Mouse (Mus musculus) embryonic facial prominence, embryonic 15.5 days (tissue): ENCODE data around the gene Smox. TPM values are rescaled to one million over a fixed set of nuclear protein-coding genes. Genes with fewer than 3 reads are reported as not detected.

ENCODE experiments used
- ATAC-seq: fragments of 200-750 bp; cut with Nextera tagmentation; 2 replicates; pipeline ENCODE4 v1.8.0; 2017; ENCODE audit warnings: low read depth, moderate TSS enrichment; ENCODE audit not compliant: insufficient number of reproducible peaks, low FRiP score, low TSS enrichment
- H3K27ac ChIP-seq: fragments of 300-500 bp; sonication (generic); replicated peaks from 2 replicates; pipeline ENCODE4 v1.5.1; 2015; ENCODE audit warnings: mild to moderate bottlenecking, inconsistent platforms
- H3K27me3 ChIP-seq: fragments of 300-500 bp; sonication (generic); 2 replicates; pipeline ENCODE4 v1.6.1; 2015; ENCODE audit warnings: inconsistent platforms
- H3K36me3 ChIP-seq: fragments of 300-500 bp; sonication (generic); 2 replicates; pipeline ENCODE4 v1.6.1; 2015; ENCODE audit warnings: mild to moderate bottlenecking, inconsistent platforms
- H3K4me1 ChIP-seq: fragments of 300-500 bp; sonication (generic); 2 replicates; pipeline ENCODE4 v1.6.1; 2015; ENCODE audit warnings: inconsistent platforms
- H3K4me2 ChIP-seq: fragments of 300-500 bp; sonication (generic); replicated peaks from 2 replicates; pipeline ENCODE4 v1.6.1; 2015; ENCODE audit warnings: mild to moderate bottlenecking, inconsistent platforms
- H3K4me3 ChIP-seq: fragments of 300-500 bp; sonication (generic); replicated peaks from 2 replicates; pipeline ENCODE4 v1.5.1; 2015; ENCODE audit warnings: mild to moderate bottlenecking, inconsistent platforms
- H3K9ac ChIP-seq: fragments of 300-500 bp; sonication (generic); 2 replicates; pipeline ENCODE4 v1.6.1; 2015; ENCODE audit warnings: inconsistent platforms
- H3K9me3 ChIP-seq: fragments of 300-500 bp; sonication (generic); replicated peaks from 2 replicates; pipeline ENCODE4 v1.6.1; 2016; ENCODE audit warnings: inconsistent platforms
- WGBS: fragments of 180-500 bp; shearing (Covaris S2); methylation state at CpG from one replicate; pipeline ENCODE4 v1.1.7; 2015; 5-methylcytosine and 5-hydroxymethylcytosine counted together
- polyA plus RNA-seq: library from polyadenylated mRNA; unstranded; fragments of >200 nt; fragmentation: Nextera tagmentation; extraction: Ambion mirVana; gene quantifications from 2 replicates; pipeline ENCODE4 v1.2.1, GENCODE M21; 2015

The Smox gene
- polyA plus RNA-seq: 59.9 and 62.6 TPM in 2 replicates

DNA sequence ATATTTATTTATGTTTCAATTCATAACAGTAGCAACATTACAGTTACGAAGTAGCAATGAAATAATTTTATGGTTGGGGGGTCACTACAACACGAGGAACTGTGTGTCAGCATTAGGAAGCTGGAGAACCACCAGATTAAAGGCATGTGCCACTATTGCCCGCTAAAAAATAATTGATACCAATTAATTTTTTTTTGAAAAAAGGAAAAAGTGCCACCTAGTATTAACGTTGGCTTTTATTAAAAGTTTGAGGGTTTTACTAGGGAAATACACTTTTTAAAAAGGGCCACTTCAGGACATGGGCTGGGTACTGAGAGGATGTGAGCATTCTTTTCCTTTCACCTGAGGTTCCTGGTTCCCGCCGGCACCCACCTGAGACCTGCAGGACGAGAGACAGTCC is at the start of gene Smox:
Gene Smox (plus strand): TSS at position 301 of the 400 bp plus-strand sequence.
- H3K4me3 ChIP-seq: peak within 1 kb of the TSS; percentile 94
- no peak for ATAC-seq

DNA sequence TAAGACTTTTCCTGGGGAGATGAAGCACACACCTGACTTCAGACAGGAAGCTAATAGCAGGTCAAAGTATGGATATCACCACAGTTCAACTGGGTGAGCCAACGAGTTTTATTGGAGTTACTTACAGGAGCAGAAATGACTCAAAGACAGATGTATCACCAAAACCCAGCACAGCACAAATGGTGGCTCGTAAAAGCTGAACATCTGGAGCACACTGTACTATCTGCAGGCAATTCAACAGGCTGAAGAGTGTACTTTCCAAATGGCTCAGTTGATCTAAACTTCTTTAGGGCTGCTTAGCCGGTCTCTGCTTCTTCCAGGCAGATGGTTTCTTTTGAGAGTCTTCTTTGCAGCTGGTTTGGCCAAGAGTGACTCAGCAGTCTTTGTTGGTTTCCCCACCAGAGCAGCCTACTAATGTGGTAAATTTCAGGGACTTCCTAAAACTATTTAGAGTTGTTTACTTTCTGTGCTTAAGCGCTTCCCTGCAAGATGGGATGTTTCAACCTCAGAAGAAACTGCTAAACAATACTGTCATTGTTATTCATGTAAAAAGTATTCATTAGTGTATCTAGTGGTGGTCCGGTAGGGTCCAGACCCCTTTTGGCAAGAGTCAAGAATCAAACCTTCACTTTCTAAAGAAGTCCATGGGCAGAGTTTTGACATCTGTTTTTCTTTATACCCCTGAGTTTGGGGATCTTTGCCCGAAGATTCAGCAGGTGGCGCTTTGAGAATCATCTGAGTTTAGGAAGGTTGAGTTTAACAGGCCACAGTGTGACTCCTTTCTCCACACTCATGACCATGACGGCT is 48.0 kb upstream of the Smox start:
- H3K4me2 ChIP-seq: no peak overlapping the region
- H3K9ac ChIP-seq: no peak overlapping the region
- ATAC-seq: no peak
- H3K36me3 ChIP-seq: no peaks in the 10 kb centered on the region
- WGBS: 52% methylated on average over 8 of the region's 8 CpGs
- no peak overlapping the region for H3K4me3 ChIP-seq
- H3K27ac ChIP-seq: no peak overlapping the region
- no peaks in the 10 kb centered on the region for H3K9me3 ChIP-seq
- no peaks in the 10 kb centered on the region for H3K27me3 ChIP-seq
- 0 out of 2 replicates have a peak, but pooled peaks cover 6% of the 10 kb centered on the region for H3K4me1 ChIP-seq

More for the DNA sequence above, at the start of gene Smox:
- peak within 1 kb of the TSS; percentile 87 for H3K27ac ChIP-seq
- no peaks in the 10 kb centered on the region for H3K36me3 ChIP-seq
- 19% methylated on average over 7 of the region's 7 CpGs for WGBS
- no peaks in the 10 kb centered on the region for H3K27me3 ChIP-seq
- H3K4me1 ChIP-seq: peaks cover 30% of the 10 kb centered on the region
- no peaks in the 10 kb centered on the region for H3K9me3 ChIP-seq
- H3K4me2 ChIP-seq: peak within 1 kb of the TSS; percentile 95
- peak within 1 kb of the TSS; percentile 84 for H3K9ac ChIP-seq

DNA sequence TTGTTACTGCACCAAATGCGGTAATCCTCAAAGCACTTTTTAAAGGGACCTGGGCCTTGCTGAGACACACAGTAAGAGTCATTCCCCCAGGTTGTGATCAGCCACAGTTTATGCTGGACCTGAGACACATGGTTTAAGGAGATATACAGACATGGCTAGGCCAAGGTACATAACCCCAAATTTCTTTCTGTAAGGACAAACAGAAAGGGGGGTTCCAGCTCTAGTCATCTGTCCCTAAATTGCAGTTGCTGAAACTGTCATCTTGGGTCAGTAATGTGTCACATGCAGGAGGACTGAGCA is 47.5 kb upstream of the Smox start:
- Histone ChIP-seq H3K27ac (no peak overlapping the region), H3K36me3 (no peaks in the 10 kb centered on the region), H3K4me3 (no peak overlapping the region), H3K9me3 (no peaks in the 10 kb centered on the region), H3K4me2 (no peak overlapping the region), H3K27me3 (no peaks in the 10 kb centered on the region), H3K4me1 (0 out of 2 replicates have a peak, but pooled peaks cover 6% of the 10 kb centered on the region), H3K9ac (no peak overlapping the region)
- 45% methylated on average over 1 of the region's 1 CpGs for WGBS
- ATAC-seq: no peak

DNA sequence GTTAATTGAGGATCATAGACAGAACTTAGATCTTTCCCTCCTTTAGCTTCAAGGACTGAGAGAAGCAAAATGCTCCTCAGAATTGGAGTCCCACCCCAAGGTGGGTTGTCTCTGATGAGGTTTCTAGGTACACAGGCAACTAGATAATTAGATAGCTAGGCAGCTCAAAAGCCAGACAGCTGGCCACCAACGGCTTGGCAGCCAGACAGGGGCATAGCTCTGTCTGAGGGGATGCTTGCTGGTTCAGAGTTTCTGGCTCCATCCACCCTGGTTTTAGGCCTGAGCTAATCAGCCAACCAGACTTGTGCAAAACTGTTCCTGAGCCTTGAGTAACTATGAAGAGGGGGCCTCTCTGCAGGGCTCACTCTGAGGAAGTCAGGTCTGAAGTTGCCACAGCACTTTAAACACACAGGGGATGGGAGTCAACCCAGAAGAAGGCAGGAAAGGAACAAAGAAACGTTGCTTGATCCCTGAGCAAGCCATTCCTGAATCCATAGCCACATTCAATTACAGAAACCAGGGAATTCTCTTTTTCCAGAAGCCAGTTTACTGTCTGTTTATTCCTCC is 44.8 kb upstream of the Smox start:
- no peak for ATAC-seq
- H3K9me3 ChIP-seq: no peaks in the 10 kb centered on the region
- H3K27me3 ChIP-seq: no peaks in the 10 kb centered on the region
- H3K9ac ChIP-seq: no peak overlapping the region
- no peak overlapping the region for H3K4me2 ChIP-seq
- H3K36me3 ChIP-seq: no peaks in the 10 kb centered on the region
- 58% methylated on average over 2 of the region's 2 CpGs for WGBS
- no peak overlapping the region for H3K4me3 ChIP-seq
- no peak overlapping the region for H3K27ac ChIP-seq
- 0 out of 2 replicates have a peak, but pooled peaks cover 6% of the 10 kb centered on the region for H3K4me1 ChIP-seq

DNA sequence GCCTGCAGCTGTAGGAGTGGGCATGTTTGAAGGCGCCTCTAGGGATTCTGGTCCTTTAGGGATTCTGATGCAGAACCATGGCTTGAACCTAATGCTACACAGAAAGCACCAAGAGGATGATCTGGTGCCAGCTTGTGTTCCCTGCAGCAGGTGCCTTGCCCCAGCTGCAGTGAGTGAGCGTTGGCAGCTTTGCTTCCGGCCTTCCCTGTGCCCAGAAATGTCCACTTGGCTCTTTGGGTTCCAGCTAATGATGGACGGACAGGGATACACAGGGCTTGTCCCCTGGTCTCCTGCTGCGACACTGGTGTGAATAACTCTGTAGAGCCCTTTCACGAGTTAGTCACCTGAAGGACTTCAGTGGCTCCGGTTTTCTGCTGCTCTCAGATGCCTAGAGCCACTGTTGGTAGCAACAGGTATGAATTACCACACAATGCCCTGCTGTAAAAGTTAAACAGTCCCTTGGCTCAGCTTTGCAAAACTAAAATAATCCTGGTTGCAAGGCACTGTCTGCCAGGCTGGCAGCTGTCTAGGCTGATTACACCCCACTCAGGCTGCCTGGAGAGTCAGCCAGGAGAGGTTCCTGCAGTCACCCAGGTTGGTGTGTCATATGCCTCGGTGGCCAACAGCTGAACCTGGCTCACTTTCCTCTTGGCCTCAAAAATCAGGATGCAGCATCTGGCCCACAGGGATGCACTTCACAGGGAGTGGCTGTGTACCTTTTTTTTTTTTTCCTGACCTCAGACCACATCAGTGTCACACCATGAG is 43.5 kb upstream of the Smox start:
- Histone ChIP-seq H3K4me3 (no peak overlapping the region), H3K9ac (no peak overlapping the region), H3K4me1 (0 out of 2 replicates have a peak, but pooled peaks cover 6% of the 10 kb centered on the region), H3K27me3 (no peaks in the 10 kb centered on the region), H3K36me3 (no peaks in the 10 kb centered on the region), H3K9me3 (no peaks in the 10 kb centered on the region), H3K27ac (no peak overlapping the region), H3K4me2 (no peak overlapping the region)
- no peak for ATAC-seq
- 75% methylated on average over 8 of the region's 8 CpGs for WGBS

DNA sequence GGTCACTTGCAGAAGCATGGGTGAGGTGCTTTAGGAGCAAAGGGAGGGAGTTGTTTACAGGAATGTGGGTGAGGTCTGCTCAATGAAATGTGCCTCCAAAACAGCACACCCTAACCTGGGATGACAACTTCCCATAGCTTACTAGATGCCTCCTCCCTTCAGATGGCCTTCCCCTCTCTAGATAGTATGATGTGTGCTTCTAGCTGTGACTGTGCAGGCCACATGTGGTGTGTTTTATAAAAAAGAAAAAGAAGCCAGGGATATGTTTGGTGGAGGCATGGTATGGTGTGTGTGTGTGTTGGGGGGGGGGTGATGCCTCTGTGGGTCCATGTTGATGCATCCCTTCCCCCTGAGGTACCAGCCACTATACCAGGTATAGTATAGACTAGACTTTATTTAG is 42.9 kb upstream of the Smox start:
- no peaks in the 10 kb centered on the region for H3K36me3 ChIP-seq
- ATAC-seq: no peak
- no peaks in the 10 kb centered on the region for H3K27me3 ChIP-seq
- no peak overlapping the region for H3K4me3 ChIP-seq
- H3K27ac ChIP-seq: no peak overlapping the region
- H3K9me3 ChIP-seq: no peaks in the 10 kb centered on the region
- H3K4me1 ChIP-seq: 0 out of 2 replicates have a peak, but pooled peaks cover 6% of the 10 kb centered on the region
- no peak overlapping the region for H3K9ac ChIP-seq
- no peak overlapping the region for H3K4me2 ChIP-seq

DNA sequence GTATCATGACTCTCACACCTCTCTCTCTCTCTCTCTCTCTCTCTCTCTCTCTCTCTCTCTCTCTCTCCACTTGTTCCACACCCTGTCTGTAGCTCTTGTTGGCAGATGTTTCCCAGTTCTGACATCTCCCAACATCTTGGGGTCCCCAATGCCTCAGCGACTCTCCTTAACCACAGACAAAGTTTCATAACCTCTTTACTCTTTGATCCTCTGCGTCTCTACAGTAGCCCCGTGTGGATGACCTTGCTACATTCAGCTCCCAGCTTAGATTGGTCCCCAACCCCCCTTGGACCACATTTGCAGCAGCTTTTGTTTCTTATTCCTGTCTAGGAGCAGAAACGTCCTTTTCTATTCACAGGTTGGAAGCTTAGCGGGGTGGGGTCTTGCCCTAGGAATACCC is 41.6 kb upstream of the Smox start:
- Histone ChIP-seq H3K27ac (no peak overlapping the region), H3K4me2 (no peak overlapping the region), H3K4me1 (0 out of 2 replicates have a peak, but pooled peaks cover 6% of the 10 kb centered on the region), H3K9me3 (no peaks in the 10 kb centered on the region), H3K27me3 (no peaks in the 10 kb centered on the region), H3K4me3 (no peak overlapping the region), H3K9ac (no peak overlapping the region), H3K36me3 (no peaks in the 10 kb centered on the region)
- 56% methylated on average over 5 of the region's 5 CpGs for WGBS
- no peak for ATAC-seq

DNA sequence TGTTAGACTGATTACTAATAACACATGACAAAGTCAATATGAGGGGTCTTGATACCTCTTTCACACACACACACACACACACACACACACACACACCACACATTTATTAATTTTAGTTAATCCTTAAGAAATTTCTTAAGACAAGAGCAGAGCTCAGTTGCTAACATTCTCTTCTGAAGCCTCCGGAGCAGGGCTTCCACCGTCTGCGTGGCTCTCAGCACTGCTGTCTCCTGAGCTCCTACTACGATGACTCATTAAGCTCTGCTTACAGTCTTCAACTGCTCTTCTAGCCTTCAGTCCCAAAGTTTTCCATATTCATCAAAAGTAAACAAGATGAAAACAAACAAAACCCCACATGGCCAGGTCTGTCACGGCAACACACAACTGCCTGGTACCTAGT is 40.8 kb upstream of the Smox start:
- H3K4me1 ChIP-seq: 0 out of 2 replicates have a peak, but pooled peaks cover 6% of the 10 kb centered on the region
- H3K27me3 ChIP-seq: no peaks in the 10 kb centered on the region
- no peak for ATAC-seq
- H3K9me3 ChIP-seq: no peaks in the 10 kb centered on the region
- WGBS: 85% methylated on average over 5 of the region's 5 CpGs
- H3K27ac ChIP-seq: no peak overlapping the region
- no peak overlapping the region for H3K4me3 ChIP-seq
- H3K4me2 ChIP-seq: no peak overlapping the region
- no peak overlapping the region for H3K9ac ChIP-seq
- H3K36me3 ChIP-seq: no peaks in the 10 kb centered on the region

DNA sequence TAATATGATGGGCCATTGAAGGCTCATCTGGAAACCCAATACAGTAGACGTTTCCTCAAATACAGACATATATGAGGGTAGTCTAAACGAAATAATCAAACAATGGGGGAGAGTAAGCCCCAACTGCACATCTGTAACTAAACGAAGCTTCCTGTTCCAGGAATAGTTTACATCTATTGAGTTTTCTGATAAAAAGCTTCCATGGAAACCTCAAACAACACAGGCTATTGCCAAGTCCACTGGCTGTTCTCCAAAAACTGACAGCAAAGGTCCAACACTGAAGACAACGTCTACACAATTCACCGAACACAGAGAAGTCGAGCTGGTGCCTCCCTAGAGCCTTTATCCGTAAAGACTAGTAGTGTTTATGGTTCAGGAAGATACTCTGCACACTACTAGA is 33.6 kb upstream of the Smox start:
- no peak for ATAC-seq
- Histone ChIP-seq H3K36me3 (no peaks in the 10 kb centered on the region), H3K4me3 (no peak overlapping the region), H3K9ac (no peak overlapping the region), H3K4me1 (no peaks in the 10 kb centered on the region), H3K4me2 (no peak overlapping the region), H3K27ac (no peak overlapping the region), H3K9me3 (no peaks in the 10 kb centered on the region), H3K27me3 (no peaks in the 10 kb centered on the region)
- 76% methylated on average over 7 of the region's 7 CpGs for WGBS

DNA sequence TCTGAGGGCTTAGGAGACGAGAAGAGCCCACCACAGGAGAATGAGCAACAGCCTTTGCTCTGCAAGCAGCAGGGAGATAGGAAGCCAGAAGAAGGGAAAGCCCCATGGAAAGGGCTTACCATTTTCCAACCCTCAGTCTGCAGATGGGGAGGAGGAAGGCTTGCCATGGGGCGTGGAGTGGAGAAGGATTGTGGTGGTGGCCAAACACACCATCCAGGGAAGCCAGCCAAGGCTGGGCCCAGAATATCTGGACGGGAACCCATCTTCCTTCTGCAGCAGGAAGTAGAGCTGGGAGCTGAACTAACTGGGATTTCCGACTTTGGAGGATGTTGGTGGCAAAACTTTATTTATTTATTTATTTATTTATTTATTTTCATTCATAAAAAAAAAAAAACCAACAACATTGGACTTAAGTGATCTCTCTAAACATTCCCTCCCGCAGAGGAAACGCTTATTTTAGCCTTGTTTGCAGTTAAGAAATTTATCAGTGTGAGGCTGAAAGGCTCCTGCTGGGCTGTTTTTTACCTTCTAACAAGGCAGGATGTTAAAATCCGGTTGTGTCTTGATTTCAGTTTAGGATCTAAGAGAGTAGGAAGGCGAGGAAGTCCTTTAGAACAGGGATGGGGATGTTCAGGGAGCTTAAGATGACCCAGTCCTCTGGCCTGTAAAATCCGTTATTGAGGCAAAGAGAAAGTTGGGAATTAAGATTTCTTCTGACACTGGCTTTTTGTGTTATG is 30.2 kb upstream of the Smox start:
- Histone ChIP-seq H3K4me3 (no peak overlapping the region), H3K36me3 (no peaks in the 10 kb centered on the region), H3K4me1 (no peaks in the 10 kb centered on the region), H3K4me2 (no peak overlapping the region), H3K9ac (no peak overlapping the region), H3K9me3 (0 out of 2 replicates have a peak, but pooled peaks cover 5% of the 10 kb centered on the region), H3K27ac (no peak overlapping the region), H3K27me3 (no peaks in the 10 kb centered on the region)
- WGBS: 68% methylated on average over 9 of the region's 9 CpGs
- ATAC-seq: no peak

DNA sequence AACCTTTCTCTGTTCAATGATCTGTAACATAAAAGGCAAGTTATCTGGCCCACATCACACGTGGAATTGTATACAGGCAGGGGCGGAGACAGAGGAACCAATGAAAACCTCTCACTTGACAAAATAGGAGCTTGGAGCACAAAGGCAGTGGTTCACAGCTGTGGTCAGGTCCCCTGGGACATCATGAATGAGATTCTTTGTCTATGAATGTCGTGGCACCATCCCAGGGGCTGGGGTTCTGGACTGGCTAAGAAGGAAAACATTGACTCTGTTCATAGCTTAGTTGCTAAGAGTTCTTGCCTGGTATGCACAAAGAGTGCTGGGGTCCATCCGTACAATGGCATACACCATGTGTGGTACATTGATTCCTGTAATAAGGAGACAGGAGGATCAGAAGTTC is 28.3 kb upstream of the Smox start:
- no peak for ATAC-seq
- Histone ChIP-seq H3K27ac (no peak overlapping the region), H3K9me3 (0 out of 2 replicates have a peak, but pooled peaks cover 5% of the 10 kb centered on the region), H3K36me3 (no peaks in the 10 kb centered on the region), H3K9ac (no peak overlapping the region), H3K27me3 (no peaks in the 10 kb centered on the region), H3K4me1 (no peaks in the 10 kb centered on the region), H3K4me2 (no peak overlapping the region), H3K4me3 (no peak overlapping the region)
- 55% methylated on average over 4 of the region's 4 CpGs for WGBS
